Mouse (Mus musculus): ENCODE data around the gene Cyp3a25.

Gene Cyp3a25

GRCm38 (mm10) chr5:146009509-146009908 lies at the start of gene Cyp3a25:
Gene Cyp3a25 (minus strand): TSS chr5:146009618.
- peak; percentile 3 for DNase-seq

GRCm38 (mm10) chr5:146021136-146021535 lies 11.7 kb upstream of the Cyp3a25 start:
- DNase-seq, result no peak

- DNase-seq, result no peak
Measured at GRCm38 (mm10) chr5:146018275-146018674, 8.9 kb upstream of the Cyp3a25 start.

GRCm38 (mm10) chr5:146011251-146011650 lies 1.8 kb upstream of the Cyp3a25 start:
- DNase-seq, result no peak

GRCm38 (mm10) chr5:145967080-145967479 lies 42.3 kb downstream of the Cyp3a25 start:
- no peak for DNase-seq

Data from kidney, adult 11 months (tissue).